Mouse (Mus musculus) erythroblast, embryonic 14.5 days (primary cell): Measurements from ENCODE around the gene Tsga10ip. TPM values are rescaled to one million over a fixed set of nuclear protein-coding genes. Genes with fewer than 3 reads are reported as not detected.
A peak's percentile ranks its signal among the peaks of the same experiment; 100 is the strongest.
"Not testable (repeated sequence)": the region's sequence is repeated elsewhere in the genome, so short reads cannot be mapped to it uniquely, and the experiment has no call there.

ENCODE experiments used
- H3K27me3 ChIP-seq: 2 replicates; pipeline ENCODE4 v1.6.1; 2012; ENCODE audit warnings: inconsistent platforms; ENCODE audit not compliant: control insufficient read depth
- H3K36me3 ChIP-seq: 2 replicates; pipeline ENCODE4 v1.6.1; 2012; ENCODE audit warnings: mild to moderate bottlenecking, inconsistent platforms; ENCODE audit not compliant: control insufficient read depth
- H3K4me1 ChIP-seq: 2 replicates; pipeline ENCODE4 v1.6.1; 2012; ENCODE audit warnings: inconsistent platforms; ENCODE audit not compliant: control insufficient read depth
- H3K4me3 ChIP-seq: replicated peaks from 2 replicates; pipeline ENCODE3; 2012; ENCODE audit warnings: moderate library complexity, mild to moderate bottlenecking, inconsistent platforms
- H3K9me3 ChIP-seq: 2 replicates; pipeline ENCODE4 v1.6.1; 2012; ENCODE audit warnings: low read length, inconsistent platforms, mixed read lengths; ENCODE audit not compliant: control insufficient read depth
- GATA1 ChIP-seq: IDR thresholded peaks from 2 replicates; pipeline ENCODE4 v1.6.1; 2012; ENCODE audit warnings: low read length, inconsistent platforms, mixed read lengths
- TAL1 ChIP-seq: IDR thresholded peaks from 3 replicates; pipeline ENCODE4 v1.6.1; 2012; ENCODE audit warnings: low read length, inconsistent platforms, mixed read lengths
- polyA plus RNA-seq: library from polyadenylated mRNA; stranded (reverse); fragments of >175 nt; gene quantifications from 2 replicates; pipeline ENCODE4 v1.2.3, GENCODE M21; 2012

The Tsga10ip gene
- polyA plus RNA-seq, 1 experiment, result not detected

GRCm38 (mm10) chr19:5365751-5366150 is 36.6 kb downstream of the Tsga10ip start:
- Histone ChIP-seq H3K4me1 (peaks cover 43% of the 10 kb centered on the region), H3K4me3 (peak overlapping the region; percentile 87), H3K27me3 (no peaks in the 10 kb centered on the region), H3K36me3 (peaks cover 53% of the 10 kb centered on the region), H3K9me3 (no peaks in the 10 kb centered on the region)
- TF ChIP-seq TAL1 (no peak), GATA1 (no peak)

- Histone ChIP-seq H3K4me3 (no peak overlapping the region), H3K27me3 (no peaks in the 10 kb centered on the region), H3K9me3 (no peaks in the 10 kb centered on the region), H3K36me3 (peaks cover 37% of the 10 kb centered on the region), H3K4me1 (peaks cover 43% of the 10 kb centered on the region)
- no peak for TF ChIP-seq GATA1
- no peak for TF ChIP-seq TAL1
Measured at GRCm38 (mm10) chr19:5364124-5364523, 38.2 kb downstream of the Tsga10ip start.

- Histone ChIP-seq H3K36me3 (peaks cover 24% of the 10 kb centered on the region), H3K4me3 (no peak overlapping the region), H3K4me1 (peaks cover 29% of the 10 kb centered on the region), H3K27me3 (no peaks in the 10 kb centered on the region), H3K9me3 (no peaks in the 10 kb centered on the region)
- TF ChIP-seq GATA1 (no peak), TAL1 (no peak)
Measured at GRCm38 (mm10) chr19:5362186-5362585, 40.1 kb downstream of the Tsga10ip start.

DNA sequence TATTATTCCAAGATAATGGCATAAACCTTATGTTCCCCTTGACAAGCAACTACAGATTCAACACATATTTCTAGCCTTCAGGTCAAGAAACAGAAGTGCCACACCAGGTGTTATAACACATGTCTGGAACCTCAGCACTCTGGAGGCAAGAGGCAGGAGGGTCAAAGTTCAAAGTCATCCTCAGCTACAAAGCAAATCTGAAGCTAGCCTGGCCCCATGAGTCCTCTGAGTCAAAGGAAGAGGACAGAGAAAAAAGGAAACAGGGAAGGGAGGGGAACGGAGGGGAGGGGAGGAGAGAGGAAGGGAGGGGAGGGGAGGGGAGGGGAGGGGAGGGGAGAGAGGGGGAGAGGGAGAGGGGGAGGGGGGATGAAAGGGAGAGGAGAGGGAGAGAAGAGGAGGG is 46.2 kb downstream of the Tsga10ip start:
- no peaks in the 10 kb centered on the region for H3K36me3 ChIP-seq
- TF ChIP-seq GATA1 (no peak), TAL1 (no peak)
- no peaks in the 10 kb centered on the region; the same call in 1 of the 2 replicates for H3K4me1 ChIP-seq
- no peak overlapping the region for H3K4me3 ChIP-seq
- no peaks in the 10 kb centered on the region for H3K9me3 ChIP-seq
- H3K27me3 ChIP-seq, result no peaks in the 10 kb centered on the region

DNA sequence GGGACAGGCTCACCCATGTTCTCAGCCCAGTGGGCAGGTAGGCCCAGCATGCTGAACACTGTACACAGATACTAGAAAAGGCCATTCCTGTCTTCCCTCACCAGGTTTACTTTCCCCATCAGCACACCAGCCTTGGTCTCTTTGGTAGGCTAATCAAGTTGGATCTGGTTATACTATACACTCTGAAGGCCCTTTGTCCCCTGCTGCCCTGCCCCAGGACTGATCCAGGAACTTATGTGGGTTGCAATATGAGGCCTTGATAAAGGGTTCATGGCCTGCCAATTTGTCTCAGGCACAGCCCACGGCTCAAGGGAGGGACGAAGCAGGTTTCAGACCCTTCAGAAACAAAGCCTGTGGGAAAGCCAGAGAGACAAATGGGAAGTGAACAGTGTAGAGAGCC is 48.7 kb downstream of the Tsga10ip start:
- peaks cover 9% of the 10 kb centered on the region for H3K27me3 ChIP-seq
- peaks cover 7% of the 10 kb centered on the region for H3K4me1 ChIP-seq
- TF ChIP-seq GATA1 (no peak), TAL1 (no peak)
- no peak overlapping the region for H3K4me3 ChIP-seq
- H3K36me3 ChIP-seq, result no peaks in the 10 kb centered on the region
- H3K9me3 ChIP-seq, result no peaks in the 10 kb centered on the region

DNA sequence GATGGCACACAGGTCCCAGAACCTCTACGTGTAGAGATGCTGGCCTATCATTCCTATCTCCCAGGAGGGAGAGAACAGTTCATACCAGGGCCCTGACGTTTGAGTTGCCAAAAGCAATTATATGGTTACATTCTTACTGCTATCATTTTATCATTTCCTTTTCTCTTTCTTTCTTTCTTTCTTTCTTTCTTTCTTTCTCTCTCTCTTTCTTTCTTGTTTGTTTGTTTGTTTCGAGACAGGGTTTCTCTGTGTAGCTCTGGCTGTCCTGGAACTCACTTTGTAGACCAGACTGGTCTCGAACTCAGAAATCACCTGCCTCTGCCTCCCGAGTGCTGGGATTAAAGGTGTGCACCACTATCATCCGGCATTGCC is 52.8 kb downstream of the Tsga10ip start, which contains the start of gene Cst6:
TSS of gene Cst6 (minus strand) at position 73 of the 372 bp plus-strand sequence.
- H3K27me3 ChIP-seq, result peaks cover 14% of the 10 kb centered on the region
- H3K36me3 ChIP-seq, H3K4me1 ChIP-seq, H3K9me3 ChIP-seq: not testable (repeated sequence)
- peak within 1 kb of the TSS; percentile 55 for H3K4me3 ChIP-seq

- no peaks in the 10 kb centered on the region for H3K36me3 ChIP-seq
- peaks cover 7% of the 10 kb centered on the region for H3K4me1 ChIP-seq
- peak overlapping the region; percentile 55 for H3K4me3 ChIP-seq
- TF ChIP-seq GATA1 (no peak), TAL1 (no peak)
- H3K27me3 ChIP-seq, result peaks cover 14% of the 10 kb centered on the region
- H3K9me3 ChIP-seq, result no peaks in the 10 kb centered on the region
Measured at GRCm38 (mm10) chr19:5348526-5349501, 53.5 kb downstream of the Tsga10ip start.

GRCm38 (mm10) chr19:5348064-5348463 is 54.3 kb downstream of the Tsga10ip start:
- peaks cover 14% of the 10 kb centered on the region for H3K27me3 ChIP-seq
- H3K9me3 ChIP-seq, result no peaks in the 10 kb centered on the region
- H3K4me3 ChIP-seq, result no peak overlapping the region

DNA sequence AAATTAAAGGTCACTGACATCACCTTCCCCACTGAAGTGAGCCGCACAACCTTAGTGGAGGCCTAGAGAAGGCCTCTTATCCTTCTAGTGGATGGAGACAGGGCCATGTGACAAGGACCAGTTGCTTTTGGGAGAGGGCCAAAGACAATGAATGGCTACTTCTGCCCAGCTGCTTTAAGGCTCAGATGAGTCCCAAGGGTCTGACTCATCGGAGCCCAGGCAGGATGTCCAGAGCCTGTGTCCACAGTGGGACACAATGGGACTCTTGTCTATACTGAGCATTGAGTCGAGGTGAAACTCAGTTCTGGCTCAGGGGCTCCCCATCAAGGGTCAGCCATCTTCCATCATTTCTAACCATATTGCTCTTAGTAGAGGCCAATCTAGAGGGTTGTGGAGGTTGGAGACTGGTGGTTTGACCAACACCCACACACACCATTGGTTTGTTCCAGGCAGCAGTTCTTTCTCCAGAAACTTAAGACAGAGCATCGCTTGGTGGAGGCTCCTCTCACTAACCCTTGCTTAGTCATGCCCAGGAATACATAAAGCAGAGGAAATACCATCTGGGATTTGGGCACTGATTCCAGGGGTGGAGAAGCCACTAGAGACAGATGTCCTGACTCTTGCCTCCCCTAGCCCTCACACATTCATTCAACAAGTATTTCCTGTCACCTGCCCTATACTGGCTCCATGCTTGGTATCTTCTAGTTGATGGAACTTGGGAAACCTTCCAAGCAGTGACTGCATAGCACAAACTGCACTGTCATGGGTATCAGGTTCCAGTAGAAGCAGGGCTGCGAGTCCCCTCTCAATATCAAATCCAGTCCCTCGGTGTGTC is 56.8 kb downstream of the Tsga10ip start:
- peaks cover 7% of the 10 kb centered on the region for H3K4me1 ChIP-seq
- H3K36me3 ChIP-seq, result no peaks in the 10 kb centered on the region
- H3K4me3 ChIP-seq, result no peak overlapping the region
- H3K27me3 ChIP-seq, result peaks cover 15% of the 10 kb centered on the region
- no peaks in the 10 kb centered on the region for H3K9me3 ChIP-seq
- no peak for TF ChIP-seq GATA1

More at GRCm38 (mm10) chr19:5348064-5348463, 54.3 kb downstream of the Tsga10ip start:
- TF ChIP-seq GATA1, result no peak
- TF ChIP-seq TAL1, result no peak
- peaks cover 7% of the 10 kb centered on the region for H3K4me1 ChIP-seq
- H3K36me3 ChIP-seq, result no peaks in the 10 kb centered on the region
